Mouse (Mus musculus): Measurements from ENCODE around the gene Coasy.

- TF ChIP-seq POLR2A (IDR thresholded peaks at IDR 0.05; ENCODE audit: extremely low read depth, insufficient read depth, low read length): no peak
- no peak for TF ChIP-seq CTCF (IDR thresholded peaks at IDR 0.05; ENCODE audit: extremely low read depth, insufficient read depth, low read length)
Measured at GRCm38 (mm10) chr11:101080421-101080820, 1.9 kb upstream of the Coasy start.
